In the genomic region with DNA sequence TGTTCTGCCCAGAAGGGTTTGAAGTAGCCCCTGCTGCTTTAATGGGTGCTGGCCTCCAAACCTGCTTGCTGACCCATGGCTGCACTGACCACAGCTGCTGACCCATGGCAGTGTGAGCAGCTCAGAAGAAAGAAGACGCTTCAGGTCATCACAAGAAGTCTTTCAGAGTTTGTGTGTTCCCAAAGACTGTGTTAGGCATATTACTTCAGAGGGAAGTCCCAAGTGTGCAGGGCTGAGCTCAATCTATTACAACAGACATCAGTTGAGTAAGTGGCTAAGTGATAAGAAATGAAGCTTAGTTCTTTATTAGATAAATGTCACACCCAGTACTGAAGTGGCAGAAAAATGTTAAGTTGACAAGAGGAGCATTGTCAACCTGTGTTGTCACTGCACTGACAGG, we compare ENCODE assay signal across 17 mouse cellular contexts.
DNase-seq lines count a peak whose midpoint lies in the region; ATAC-seq and TF ChIP-seq lines count a peak whose summit lies in the region.
"Had no signal": no experiment of that assay in that cellular context is flagged by ENCODE, and none has a peak within 500 bp of the region (broad histone marks: within the 10 kb centered on the region; RNA-seq: fewer than 3 reads in every experiment).

No protein-coding gene starts in this region.

- H3K27me3 ChIP-seq in liver, embryonic 11.5 days (replicated peaks; ENCODE audit: control insufficient read depth, insufficient read depth, low read length): no peaks in the 10 kb centered on the region
- H3K27me3 ChIP-seq in liver, embryonic 12.5 days (replicated peaks): no peaks in the 10 kb centered on the region
- H3K27me3 ChIP-seq in neural tube, embryonic 12.5 days (replicated peaks): no peaks in the 10 kb centered on the region
- no peaks in the 10 kb centered on the region for H3K27me3 ChIP-seq in stomach, postnatal 0 days (ENCODE audit: control insufficient read depth, insufficient read depth, low read length)
- H3K27me3 ChIP-seq: heart, embryonic 12.5 days; limb, embryonic 15.5 days had no signal

- no peak for TF ChIP-seq EP300 in stomach, postnatal 0 days (optimal IDR thresholded peaks at IDR 0.05)

- no peak overlapping the region for H3K9ac ChIP-seq in liver, embryonic 11.5 days (ENCODE audit: low read depth, low read length)
- H3K9ac ChIP-seq in liver, embryonic 12.5 days: 0 out of 2 replicates have a peak overlapping the region, but pooled peaks have one; percentile 27
- H3K9ac ChIP-seq in neural tube, embryonic 12.5 days: no peak overlapping the region
- H3K9ac ChIP-seq in stomach, postnatal 0 days (ENCODE audit: low read length): no peak overlapping the region
- H3K9ac ChIP-seq: heart, embryonic 12.5 days; limb, embryonic 15.5 days had no signal

- no peaks in the 10 kb centered on the region for H3K9me3 ChIP-seq in liver, embryonic 11.5 days (ENCODE audit: control insufficient read depth, low read length)
- no peaks in the 10 kb centered on the region; the same call in 1 of the 2 replicates for H3K9me3 ChIP-seq in liver, embryonic 12.5 days (replicated peaks)
- no peaks in the 10 kb centered on the region for H3K9me3 ChIP-seq in neural tube, embryonic 12.5 days
- no peaks in the 10 kb centered on the region for H3K9me3 ChIP-seq in stomach, postnatal 0 days (ENCODE audit: control insufficient read depth, low read length)
- H3K9me3 ChIP-seq: heart, embryonic 12.5 days; limb, embryonic 15.5 days had no signal

- no peak for TF ChIP-seq CTCF in stomach, postnatal 0 days (IDR thresholded peaks at IDR 0.05; ENCODE audit: low read depth)

- ATAC-seq in liver, embryonic 11.5 days (replicated peaks; ENCODE audit: low FRiP score): peak; percentile 86
- ATAC-seq in erythroid progenitor cell, adult 5-6 weeks (replicated peaks; ENCODE audit: low FRiP score, poor library complexity, severe bottlenecking): peak; percentile 25; the same call in 1 of the 2 replicates
- ATAC-seq in liver, embryonic 12.5 days: peak; percentile 85
- ATAC-seq in neural tube, embryonic 12.5 days (ENCODE audit: low FRiP score, low read depth): no peak
- no peak for ATAC-seq in stomach, postnatal 0 days (ENCODE audit: low FRiP score, low TSS enrichment)

- H3K36me3 ChIP-seq in liver, embryonic 11.5 days (ENCODE audit: control insufficient read depth, insufficient read depth, low read length): no peaks in the 10 kb centered on the region
- H3K36me3 ChIP-seq in liver, embryonic 12.5 days: peaks cover 3% of the 10 kb centered on the region; the same call in 1 of the 2 replicates
- no peaks in the 10 kb centered on the region for H3K36me3 ChIP-seq in neural tube, embryonic 12.5 days
- H3K36me3 ChIP-seq in stomach, postnatal 0 days (ENCODE audit: control insufficient read depth, insufficient read depth, low read length): no peaks in the 10 kb centered on the region

- H3K4me3 ChIP-seq in liver, embryonic 11.5 days (ENCODE audit: low read depth, low read length): no peak overlapping the region
- no peak overlapping the region for H3K4me3 ChIP-seq in liver, embryonic 12.5 days
- no peak overlapping the region for H3K4me3 ChIP-seq in neural tube, embryonic 12.5 days
- H3K4me3 ChIP-seq in stomach, postnatal 0 days (ENCODE audit: low read depth, low read length): no peak overlapping the region
- H3K4me3 ChIP-seq: erythroblast, embryonic 14.5 days; heart, embryonic 12.5 days; left cerebral cortex, adult 2 months; limb, embryonic 15.5 days had no signal

- peaks cover 34% of the 10 kb centered on the region for H3K4me1 ChIP-seq in liver, embryonic 11.5 days (replicated peaks; ENCODE audit: control insufficient read depth, insufficient read depth, low read length)
- peaks cover 54% of the 10 kb centered on the region for H3K4me1 ChIP-seq in liver, embryonic 12.5 days
- H3K4me1 ChIP-seq in neural tube, embryonic 12.5 days: peaks cover 17% of the 10 kb centered on the region
- no peaks in the 10 kb centered on the region for H3K4me1 ChIP-seq in stomach, postnatal 0 days (replicated peaks; ENCODE audit: control insufficient read depth, insufficient read depth)

- no peak overlapping the region for H3K27ac ChIP-seq in liver, embryonic 11.5 days (ENCODE audit: low read depth, low read length)
- peak overlapping the region; percentile 64; the same call in 1 of the 2 replicates for H3K27ac ChIP-seq in liver, embryonic 12.5 days
- no peak overlapping the region; the same call in 1 of the 2 replicates for H3K27ac ChIP-seq in neural tube, embryonic 12.5 days
- no peak overlapping the region for H3K27ac ChIP-seq in stomach, postnatal 0 days (replicated peaks)
- H3K27ac ChIP-seq: left cerebral cortex, adult 2 months; limb, embryonic 15.5 days had no signal

- peak overlapping the region; percentile 44 for H3K4me2 ChIP-seq in liver, embryonic 11.5 days
- peak overlapping the region; percentile 48 for H3K4me2 ChIP-seq in liver, embryonic 12.5 days
- peak overlapping the region; percentile 16; the same call in 1 of the 2 replicates for H3K4me2 ChIP-seq in neural tube, embryonic 12.5 days (replicated peaks)
- no peak overlapping the region for H3K4me2 ChIP-seq in stomach, postnatal 0 days (replicated peaks; ENCODE audit: low read depth)
- H3K4me2 ChIP-seq: heart, embryonic 12.5 days; limb, embryonic 15.5 days had no signal

- DNase-seq in liver, embryonic 11.5 days (ENCODE audit: low spot score): no peak
- DNase-seq in liver: no peak
- DNase-seq in stomach, postnatal 0 days (ENCODE audit: low spot score): no peak
- DNase-seq in right cerebral cortex, adult 18-20 months: no peak
- DNase-seq in adrenal gland, postnatal 4 days (ENCODE audit: low spot score in 2 of 2): no peak
- DNase-seq: adrenal gland, postnatal 25 days; cerebellum, adult 18-20 months; embryo, embryonic 11 days; right cerebral cortex, postnatal 14 days; thymus, adult 2 months had no signal

- WGBS in liver, embryonic 11.5 days: 60% methylated on average over 1 of the region's 1 CpGs
- WGBS in liver, embryonic 12.5 days (ENCODE audit: insufficient replicate concordance): 48% methylated on average over 1 of the region's 1 CpGs
- WGBS in neural tube, embryonic 12.5 days: 68% methylated on average over 1 of the region's 1 CpGs
- WGBS in stomach, postnatal 0 days: 73% methylated on average over 1 of the region's 1 CpGs

Comparison
In these comparisons a context has a peak if more than half of its experiments do, and no peak if none do; other contexts are left out.
1. ATAC-seq: peak in liver, embryonic 11.5 days (single experiment), erythroid progenitor cell, adult 5-6 weeks (single experiment) and liver, embryonic 12.5 days (single experiment); none in neural tube, embryonic 12.5 days (single experiment) and stomach, postnatal 0 days (single experiment).